Mouse (Mus musculus): ENCODE results near the gene Zfp553. TPM values are rescaled to one million over a fixed set of nuclear protein-coding genes. Genes with fewer than 3 reads are reported as not detected.
"Not testable (repeated sequence)": the region's sequence is repeated elsewhere in the genome, so short reads cannot be mapped to it uniquely, and the experiment has no call there.

Gene Zfp553
- total and polyA plus RNA-seq, 3 experiments = 9.8 to 17.4 (median 15.0) TPM

- peak overlapping the region; percentile 99 for H3K9ac ChIP-seq (ENCODE audit: insufficient read depth, low read depth)
- in situ Hi-C loops (cut with MboI; ENCODE audit: low pct_ligation_motif_present, low pct_unique_long_range_greater_than_20kb, low sequenced_read_pairs) = no loop called here
- peaks cover 23 to 41% of the 10 kb centered on the region in 2 experiments for H3K36me3 ChIP-seq (replicated peaks in 1 of 2; ENCODE audit: control insufficient read depth in 1 of 2, insufficient read depth in 1 of 2, low read length in 1 of 2)
- dilution Hi-C loops (cut with MboI; ENCODE audit: extremely low pct_ligation_motif_present, extremely low pct_unique_long_range_greater_than_20kb, low sequenced_read_pairs) = no loop called here
- peaks cover 4% of the 10 kb centered on the region for H3K79me2 ChIP-seq (replicated peaks; ENCODE audit: control insufficient read depth, extremely low read depth, insufficient read depth, poor library complexity, severe bottlenecking)
- peaks cover 14 to 40% of the 10 kb centered on the region in 2 experiments for H3K4me1 ChIP-seq (ENCODE audit: control insufficient read depth in 1 of 2, insufficient read depth in 2 of 2)
- peak overlapping the region; percentile 76 to 90 (median 82) for H3K4me3 ChIP-seq (replicated peaks in 1 of 3; ENCODE audit: low read depth in 2 of 3, low read length in 2 of 3, poor library complexity in 1 of 3)
- TF ChIP-seq ZMIZ1 (IDR thresholded peaks at IDR 0.05; ENCODE audit: low read depth, low read length) (no peak), RCOR1 (conservative IDR thresholded peaks at IDR 0.05; ENCODE audit: low read depth, low read length) (no peak), CHD2 (IDR thresholded peaks at IDR 0.05; ENCODE audit: low read length) (no peak), NELFE (IDR thresholded peaks at IDR 0.05; ENCODE audit: low read depth, low read length) (no peak), HCFC1 (IDR thresholded peaks at IDR 0.05; ENCODE audit: low read depth, low read length) (no peak), E2F4 (IDR thresholded peaks at IDR 0.05; ENCODE audit: insufficient replicate concordance, low read depth, low read length) (no peak), ETS1 (conservative IDR thresholded peaks at IDR 0.05; ENCODE audit: low read depth, low read length) (no peak), CHD1 (IDR thresholded peaks at IDR 0.05; ENCODE audit: low read depth, low read length) (no peak), USF1 (IDR thresholded peaks at IDR 0.05; ENCODE audit: low read depth, low read length) (no peak), BHLHE40 (IDR thresholded peaks at IDR 0.05; ENCODE audit: low read depth, low read length) (no peak), JUN (IDR thresholded peaks at IDR 0.05; ENCODE audit: insufficient read depth, low read depth, low read length) (no peak), MAFK (IDR thresholded peaks at IDR 0.05; ENCODE audit: insufficient replicate concordance, low read length) (no peak), MEF2A (IDR thresholded peaks at IDR 0.05; ENCODE audit: borderline replicate concordance, low read depth, low read length) (no peak), JUND (conservative IDR thresholded peaks at IDR 0.05; ENCODE audit: low read depth, low read length) (no peak), ZNF384 (IDR thresholded peaks at IDR 0.05; ENCODE audit: low read depth, low read length) (no peak), KAT2A (IDR thresholded peaks at IDR 0.05; ENCODE audit: insufficient replicate concordance, low read length) (no peak), MYC (IDR thresholded peaks at IDR 0.05; ENCODE audit: low read depth, low read length) (no peak), ZC3H11A (IDR thresholded peaks at IDR 0.05; ENCODE audit: low read depth, low read length) (no peak), POLR2A (IDR thresholded peaks at IDR 0.05; ENCODE audit: low read depth, low read length) (no peak)
- peak overlapping the region; percentile 68 for H3K27ac ChIP-seq (ENCODE audit: insufficient read depth, low read depth)
- no peaks in the 10 kb centered on the region for H3K27me3 ChIP-seq (replicated peaks)
- DNase-seq (ENCODE audit: extremely low read depth) = no peak
- H3K9me3 ChIP-seq (replicated peaks; ENCODE audit: low read length) = peaks cover 3% of the 10 kb centered on the region
- H3K4me2 ChIP-seq (ENCODE audit: insufficient read depth, low read depth, poor library complexity, severe bottlenecking) = peak overlapping the region; percentile 53
Measured at GRCm38 (mm10) chr7:127244658-127245510, 12.0 kb downstream of the Zfp553 start.

GRCm38 (mm10) chr7:127250511-127250910 is 17.6 kb downstream of the Zfp553 start:
- H3K79me2 ChIP-seq (replicated peaks; ENCODE audit: control insufficient read depth, extremely low read depth, insufficient read depth, poor library complexity, severe bottlenecking); H3K27me3 ChIP-seq (replicated peaks); H3K4me3 ChIP-seq (replicated peaks in 1 of 3; ENCODE audit: low read depth in 2 of 3, low read length in 2 of 3, poor library complexity in 1 of 3); H3K9me3 ChIP-seq (replicated peaks; ENCODE audit: low read length); H3K9ac ChIP-seq (ENCODE audit: insufficient read depth, low read depth); H3K27ac ChIP-seq (ENCODE audit: insufficient read depth, low read depth); in situ Hi-C loops (cut with MboI; ENCODE audit: low pct_ligation_motif_present, low pct_unique_long_range_greater_than_20kb, low sequenced_read_pairs); dilution Hi-C loops (cut with MboI; ENCODE audit: extremely low pct_ligation_motif_present, extremely low pct_unique_long_range_greater_than_20kb, low sequenced_read_pairs); DNase-seq (ENCODE audit: extremely low read depth); H3K4me2 ChIP-seq (ENCODE audit: insufficient read depth, low read depth, poor library complexity, severe bottlenecking): not testable (repeated sequence)
- peaks cover 16 to 67% of the 10 kb centered on the region in 2 experiments for H3K4me1 ChIP-seq (ENCODE audit: control insufficient read depth in 1 of 2, insufficient read depth in 2 of 2)
- H3K36me3 ChIP-seq (replicated peaks in 1 of 2; ENCODE audit: control insufficient read depth in 1 of 2, insufficient read depth in 1 of 2, low read length in 1 of 2) = peaks cover 26 to 62% of the 10 kb centered on the region in 2 experiments
